ENCODE assay signal across 12 mouse cellular contexts in the genomic region with DNA sequence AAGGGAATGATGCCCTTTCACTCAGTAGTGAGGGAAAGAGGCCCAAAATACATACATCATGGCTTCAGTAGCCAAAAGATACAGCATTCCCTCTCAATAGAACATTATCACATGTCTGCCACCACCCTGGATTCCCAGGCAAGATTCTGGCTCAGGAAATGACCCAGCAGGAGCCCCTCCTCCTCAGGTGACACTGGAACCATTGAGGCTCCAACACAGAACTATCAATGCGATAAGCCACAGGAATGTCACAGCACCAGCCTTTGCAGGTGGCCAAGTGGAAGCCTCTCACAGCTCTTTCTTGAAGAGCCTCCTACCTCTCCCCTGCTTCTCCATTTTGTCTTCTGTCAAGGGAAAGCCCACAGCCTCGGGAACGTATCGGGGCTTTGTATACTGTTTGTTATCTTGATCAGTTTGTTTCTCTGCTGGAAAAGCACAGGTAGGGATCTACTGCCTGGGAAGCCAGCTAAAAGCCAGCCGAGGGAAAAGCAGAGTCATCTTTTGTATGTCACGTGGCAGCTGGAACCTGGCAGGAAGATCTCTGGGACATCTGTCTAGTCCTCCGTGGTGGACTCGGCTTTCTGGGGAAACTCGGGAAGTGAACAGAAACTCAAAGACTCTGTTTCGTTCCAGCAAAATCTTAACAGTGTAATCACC.
A peak's percentile ranks its signal among the peaks of the same experiment; 100 is the strongest.
DNase-seq lines count a peak whose midpoint lies in the region; ATAC-seq and TF ChIP-seq lines count a peak whose summit lies in the region.
"Had no signal": no experiment of that assay in that cellular context is flagged by ENCODE, and none has a peak within 500 bp of the region (broad histone marks: within the 10 kb centered on the region; RNA-seq: fewer than 3 reads in every experiment).

No protein-coding gene starts in this region.

- peak overlapping the region; percentile 19; the same call in 1 of the 2 replicates for H3K27ac ChIP-seq in embryonic facial prominence, embryonic 14.5 days (replicated peaks; ENCODE audit: low read depth, low read length)
- peak overlapping the region; percentile 54; the same call in 1 of the 2 replicates for H3K27ac ChIP-seq in hindbrain, postnatal 0 days
- H3K27ac ChIP-seq: heart, embryonic 10.5 days; neural tube, embryonic 12.5 days had no signal

- no peak for ATAC-seq in embryonic facial prominence, embryonic 14.5 days (ENCODE audit: low read depth)
- no peak for ATAC-seq in hindbrain, postnatal 0 days

- 74% methylated on average over 10 of the region's 10 CpGs for WGBS in embryonic facial prominence, embryonic 14.5 days
- 55% methylated on average over 10 of the region's 10 CpGs for WGBS in hindbrain, postnatal 0 days

- H3K9ac ChIP-seq in embryonic facial prominence, embryonic 14.5 days (ENCODE audit: low read depth, low read length), result no peak overlapping the region
- no peak overlapping the region for H3K9ac ChIP-seq in hindbrain, postnatal 0 days (replicated peaks; ENCODE audit: low read length)
- H3K9ac ChIP-seq: neural tube, embryonic 12.5 days had no signal

- no peaks in the 10 kb centered on the region for H3K27me3 ChIP-seq in embryonic facial prominence, embryonic 14.5 days (replicated peaks; ENCODE audit: control insufficient read depth, insufficient read depth, low read length)
- no peaks in the 10 kb centered on the region for H3K27me3 ChIP-seq in hindbrain, postnatal 0 days (ENCODE audit: insufficient read depth, low read length)
- H3K27me3 ChIP-seq: neural tube, embryonic 12.5 days had no signal

- TF ChIP-seq CTCF in hindbrain, postnatal 0 days (IDR thresholded peaks at IDR 0.05; ENCODE audit: low read depth), result no peak

- peaks cover 17% of the 10 kb centered on the region; the same call in 1 of the 2 replicates for H3K36me3 ChIP-seq in embryonic facial prominence, embryonic 14.5 days (ENCODE audit: control insufficient read depth, insufficient read depth, low read length)
- no peaks in the 10 kb centered on the region for H3K36me3 ChIP-seq in hindbrain, postnatal 0 days (ENCODE audit: insufficient read depth, low read length)
- H3K36me3 ChIP-seq: G1E had no signal

- DNase-seq in left cerebral cortex, postnatal 4 days, result peak; percentile 27
- no peak for DNase-seq in left cerebral cortex, adult 8-10 months (ENCODE audit: low spot score in 2 of 2)
- no peak for DNase-seq in embryonic facial prominence, embryonic 14.5 days (ENCODE audit: low spot score)
- DNase-seq in hindbrain, postnatal 0 days (ENCODE audit: low spot score), result peak; percentile 42
- peak; percentile 29 to 46 for DNase-seq in kidney, postnatal 4 days
- no peak for DNase-seq in gastrocnemius, postnatal 36 days
- no peak for DNase-seq in urinary bladder, postnatal 4 days (ENCODE audit: low spot score in 2 of 2)
- DNase-seq: adrenal gland, postnatal 36 days; lung, adult 2 months had no signal

- intact Hi-C loops in left cerebral cortex, postnatal 4 days (cut with DNase I), result no loop called here
- intact Hi-C loops in gastrocnemius, postnatal 36 days (cut with DNase I), result no loop called here

- H3K4me3 ChIP-seq in embryonic facial prominence, embryonic 14.5 days (ENCODE audit: low read depth, low read length), result no peak overlapping the region
- H3K4me3 ChIP-seq in hindbrain, postnatal 0 days (ENCODE audit: low read length), result no peak overlapping the region
- H3K4me3 ChIP-seq: heart, embryonic 10.5 days; neural tube, embryonic 12.5 days had no signal

- no peaks in the 10 kb centered on the region for H3K9me3 ChIP-seq in embryonic facial prominence, embryonic 14.5 days (ENCODE audit: control insufficient read depth, low read length)
- H3K9me3 ChIP-seq in hindbrain, postnatal 0 days (ENCODE audit: low read length), result no peaks in the 10 kb centered on the region
- H3K9me3 ChIP-seq: G1E; heart, embryonic 10.5 days; neural tube, embryonic 12.5 days had no signal

- H3K4me2 ChIP-seq in embryonic facial prominence, embryonic 14.5 days (ENCODE audit: low read depth, low read length), result no peak overlapping the region
- no peak overlapping the region for H3K4me2 ChIP-seq in hindbrain, postnatal 0 days (ENCODE audit: low read depth, low read length)
- H3K4me2 ChIP-seq: neural tube, embryonic 12.5 days had no signal

- H3K4me1 ChIP-seq in embryonic facial prominence, embryonic 14.5 days (ENCODE audit: control insufficient read depth, insufficient read depth, low read length), result no peaks in the 10 kb centered on the region
- H3K4me1 ChIP-seq in hindbrain, postnatal 0 days (ENCODE audit: insufficient read depth, low read length), result peaks cover 12% of the 10 kb centered on the region
- H3K4me1 ChIP-seq: heart, embryonic 10.5 days had no signal

Comparison
In these comparisons a context has a peak if more than half of its experiments do, and no peak if none do; other contexts are left out.
1. DNase-seq: peak in left cerebral cortex, postnatal 4 days (single experiment), hindbrain, postnatal 0 days (single experiment) and kidney, postnatal 4 days (2 of 2); none in left cerebral cortex, adult 8-10 months (0 of 2), embryonic facial prominence, embryonic 14.5 days (single experiment), gastrocnemius, postnatal 36 days (0 of 2) and urinary bladder, postnatal 4 days (0 of 2).